Mouse (Mus musculus) kidney, adult 2 months (tissue): Measurements from ENCODE around the gene Rangap1.

ENCODE experiments used
- CTCF ChIP-seq: fragments of 200-500 bp; conservative IDR thresholded peaks from 2 replicates; pipeline ENCODE4 v1.5.1; 2011; ENCODE audit warnings: low read depth, mild to moderate bottlenecking, control low read depth, low read length, moderate library complexity, mixed read lengths; ENCODE audit not compliant: insufficient read depth, insufficient read length
- POLR2A ChIP-seq: fragments of 200-500 bp; IDR thresholded peaks from one replicate; pipeline ENCODE4 v1.6.1; 2011; ENCODE audit warnings: low read depth, low read length, control low read depth

GRCm38 (mm10) chr15:81693967-81694881 lies 51.1 kb downstream of the Rangap1 start:
- TF ChIP-seq CTCF (peak; percentile 54), POLR2A (no peak)
